Mouse (Mus musculus) MEL (cell line): ENCODE data around the gene Slc5a5. TPM values are rescaled to one million over a fixed set of nuclear protein-coding genes. Genes with fewer than 3 reads are reported as not detected.

Experiments used
- DNase-seq: peaks from one replicate; pipeline ENCODE4 v3.0.0; 2011; ENCODE audit warnings: low read depth, low spot score
- H3K27ac ChIP-seq: 2 replicates; pipeline ENCODE4 v1.5.1; 2012; ENCODE audit warnings: low read depth, mild to moderate bottlenecking, control low read depth, low read length, moderate library complexity; ENCODE audit not compliant: control insufficient read depth
- H3K27me3 ChIP-seq, 2 experiments: fragments of 150-350 bp in 1 of 2; sonication (generic) in 1 of 2; 2 replicates each; pipeline ENCODE4 v1.6.1; 2012; ENCODE audit warnings: low read length in 2 of 2, mild to moderate bottlenecking in 2 of 2, improper control_type of control experiment in 1 of 2, moderate library complexity in 1 of 2; ENCODE audit not compliant: insufficient read depth in 2 of 2, control insufficient read depth in 1 of 2
- H3K36me3 ChIP-seq, 2 experiments: 2 replicates each; pipeline ENCODE4 v1.6.1; 2012 to 2014; ENCODE audit warnings: low read length in 2 of 2, improper control_type of control experiment in 1 of 2, inconsistent platforms in 1 of 2, mild to moderate bottlenecking in 1 of 2; ENCODE audit not compliant: insufficient read depth in 2 of 2, control insufficient read depth in 1 of 2
- H3K4me1 ChIP-seq, 2 experiments: fragments of 150-350 bp in 1 of 2; sonication (generic) in 1 of 2; 2 replicates each; pipeline ENCODE4 v1.6.1; 2012; ENCODE audit warnings: low read length in 2 of 2, improper control_type of control experiment in 1 of 2, mild to moderate bottlenecking in 1 of 2; ENCODE audit not compliant: insufficient read depth in 2 of 2, control insufficient read depth in 1 of 2
- H3K4me3 ChIP-seq, 2 experiments: fragments of 150-350 bp in 1 of 2; sonication (generic) in 1 of 2; 2 replicates each; pipeline ENCODE4 v1.5.1; 2012; ENCODE audit warnings: low read depth in 2 of 2, low read length in 2 of 2, mild to moderate bottlenecking in 2 of 2, moderate library complexity in 2 of 2, control low read depth in 1 of 2, improper control_type of control experiment in 1 of 2; ENCODE audit not compliant: control insufficient read depth in 1 of 2, insufficient read depth in 1 of 2
- H3K79me2 ChIP-seq: 2 replicates; pipeline ENCODE4 v1.6.1; 2012; ENCODE audit warnings: mild to moderate bottlenecking, low read length, moderate library complexity; ENCODE audit not compliant: control insufficient read depth, poor library complexity, insufficient read depth
- H3K9ac ChIP-seq: 2 replicates; pipeline ENCODE4 v1.6.1; 2012; ENCODE audit warnings: low read depth, mild to moderate bottlenecking, control low read depth, low read length, moderate library complexity; ENCODE audit not compliant: control insufficient read depth, poor library complexity, severe bottlenecking
- H3K9me3 ChIP-seq: fragments of 150-350 bp; sonication (generic); replicated peaks from 2 replicates; pipeline ENCODE4 v1.6.1; 2012; ENCODE audit warnings: mild to moderate bottlenecking, low read length, improper control_type of control experiment, moderate library complexity; ENCODE audit not compliant: insufficient read depth
- BHLHE40 ChIP-seq: IDR thresholded peaks from 2 replicates; pipeline ENCODE4 v1.6.1; 2012; ENCODE audit warnings: low read depth, mild to moderate bottlenecking, inconsistent platforms, low read length, improper control_type of control experiment, borderline replicate concordance
- CHD1 ChIP-seq: IDR thresholded peaks from 2 replicates; pipeline ENCODE4 v1.6.1; 2012; ENCODE audit warnings: low read depth, mild to moderate bottlenecking, inconsistent platforms, low read length, improper control_type of control experiment
- CHD2 ChIP-seq: IDR thresholded peaks from 2 replicates; pipeline ENCODE4 v1.6.1; 2011; ENCODE audit warnings: low read length, improper control_type of control experiment
- CTCF ChIP-seq, 3 experiments: IDR thresholded peaks in 2 of 3; conservative IDR thresholded peaks in 1 of 3; 2 replicates each; pipeline ENCODE4 v1.5.1; 2011 to 2012; ENCODE audit warnings: low read length in 3 of 3, low read depth in 2 of 3, mild to moderate bottlenecking in 2 of 3, improper control_type of control experiment in 1 of 3, inconsistent platforms in 1 of 3, mixed read lengths in 1 of 3, moderate library complexity in 1 of 3; ENCODE audit not compliant: control insufficient read depth in 1 of 3, insufficient read depth in 1 of 3, poor library complexity in 1 of 3, severe bottlenecking in 1 of 3
- E2F4 ChIP-seq: IDR thresholded peaks from 2 replicates; pipeline ENCODE4 v1.6.1; 2011; ENCODE audit warnings: low read depth, low read length, improper control_type of control experiment, borderline replicate concordance
- ELF1 ChIP-seq: IDR thresholded peaks from 2 replicates; pipeline ENCODE4 v1.6.1; 2014; ENCODE audit warnings: low read depth, mild to moderate bottlenecking, inconsistent platforms, low read length, improper control_type of control experiment, moderate library complexity
- GABPA ChIP-seq: IDR thresholded peaks from 2 replicates; pipeline ENCODE4 v1.6.1; 2012; ENCODE audit warnings: low read depth, mild to moderate bottlenecking, inconsistent platforms, low read length, improper control_type of control experiment, moderate library complexity
- GATA1 ChIP-seq: IDR thresholded peaks from 2 replicates; pipeline ENCODE4 v1.6.1; 2011; ENCODE audit warnings: low read depth, low read length, improper control_type of control experiment
- JUND ChIP-seq: IDR thresholded peaks from 2 replicates; pipeline ENCODE4 v1.6.1; 2011; ENCODE audit warnings: low read depth, mild to moderate bottlenecking, improper control_type of control experiment, low read length
- KAT2A ChIP-seq: conservative IDR thresholded peaks from 2 replicates; pipeline ENCODE4 v1.6.1; 2012; ENCODE audit warnings: low read depth, low read length, improper control_type of control experiment, inconsistent platforms
- MAFK ChIP-seq: IDR thresholded peaks from 2 replicates; pipeline ENCODE4 v1.6.1; 2011; ENCODE audit warnings: low read depth, mild to moderate bottlenecking, low read length, improper control_type of control experiment, borderline replicate concordance
- MAZ ChIP-seq: IDR thresholded peaks from 2 replicates; pipeline ENCODE4 v1.6.1; 2012; ENCODE audit warnings: low read depth, mild to moderate bottlenecking, inconsistent platforms, low read length, improper control_type of control experiment
- MYB ChIP-seq: IDR thresholded peaks from 2 replicates; pipeline ENCODE4 v1.6.1; 2011; ENCODE audit warnings: mild to moderate bottlenecking, low read depth, low read length, improper control_type of control experiment
- NELFE ChIP-seq: IDR thresholded peaks from 2 replicates; pipeline ENCODE4 v1.6.1; 2011; ENCODE audit warnings: low read depth, low read length, improper control_type of control experiment
- POLR2A ChIP-seq, 2 experiments: IDR thresholded peaks; 2 replicates each; pipeline ENCODE4 v1.6.1; 2011 to 2012; ENCODE audit warnings: low read length in 2 of 2, mild to moderate bottlenecking in 2 of 2, control low read depth in 1 of 2, improper control_type of control experiment in 1 of 2, low read depth in 1 of 2, moderate library complexity in 1 of 2; ENCODE audit not compliant: control insufficient read depth in 1 of 2, insufficient read depth in 1 of 2, poor library complexity in 1 of 2
- POLR2AphosphoS2 ChIP-seq: IDR thresholded peaks from 2 replicates; pipeline ENCODE4 v1.6.1; 2011; ENCODE audit warnings: low read length, improper control_type of control experiment
- POLR2AphosphoS5 ChIP-seq: IDR thresholded peaks from 2 replicates; pipeline ENCODE4 v1.6.1; 2012; ENCODE audit warnings: low read depth, borderline replicate concordance, mild to moderate bottlenecking, inconsistent platforms, low read length, moderate library complexity, mixed read lengths
- RCOR1 ChIP-seq: IDR thresholded peaks from 2 replicates; pipeline ENCODE4 v1.6.1; 2012; ENCODE audit warnings: low read depth, mild to moderate bottlenecking, inconsistent platforms, low read length, improper control_type of control experiment
- SMC3 ChIP-seq: IDR thresholded peaks from 2 replicates; pipeline ENCODE4 v1.6.1; 2011; ENCODE audit warnings: low read depth, low read length, improper control_type of control experiment
- TBP ChIP-seq: IDR thresholded peaks from 2 replicates; pipeline ENCODE4 v1.8.0; 2011; ENCODE audit warnings: low read depth, low read length, improper control_type of control experiment
- USF1 ChIP-seq: IDR thresholded peaks from 2 replicates; pipeline ENCODE4 v1.6.1; 2014; ENCODE audit warnings: low read depth, mild to moderate bottlenecking, inconsistent platforms, low read length, improper control_type of control experiment, moderate library complexity
- ZKSCAN1 ChIP-seq: IDR thresholded peaks from 2 replicates; pipeline ENCODE4 v1.6.1; 2012; ENCODE audit warnings: low read depth, mild to moderate bottlenecking, inconsistent platforms, low read length, improper control_type of control experiment, moderate library complexity
- ZMIZ1 ChIP-seq: IDR thresholded peaks from 2 replicates; pipeline ENCODE4 v1.6.1; 2012; ENCODE audit warnings: low read depth, mild to moderate bottlenecking, inconsistent platforms, low read length, improper control_type of control experiment, moderate library complexity
- ZNF384 ChIP-seq: IDR thresholded peaks from 2 replicates; pipeline ENCODE4 v1.6.1; 2012; ENCODE audit warnings: low read depth, mild to moderate bottlenecking, inconsistent platforms, low read length, improper control_type of control experiment
- polyA plus RNA-seq, 2 experiments: library from polyadenylated mRNA; stranded (reverse) in 1 of 2; unstranded in 1 of 2; fragments of >175 nt in 1 of 2; fragments of >200 nt in 1 of 2; gene quantifications; 2 replicates each; pipeline versions ENCODE4 v1.2.1 to v1.2.4; 2012; ENCODE audit warnings: low replicate concordance in 2 of 2, low read depth in 1 of 2; ENCODE audit not compliant: insufficient read length in 2 of 2, insufficient read depth in 1 of 2, missing spikeins in 1 of 2
- total RNA-seq: library from RNA; depleted of rRNA; stranded (reverse); fragments of 300-350 nt; gene quantifications from 2 replicates; pipeline ENCODE4 v1.2.3, GENCODE M21; 2012

The Slc5a5 gene
- total and polyA plus RNA-seq, 3 experiments, result 0.12 to 0.36 TPM; not detected in 1

- Histone ChIP-seq H3K79me2 (peaks cover 15% of the 10 kb centered on the region), H3K36me3 (peaks cover 0 to 15% of the 10 kb centered on the region in 2 experiments; a peak in 2 of 4 replicates), H3K27me3 (no peaks in the 10 kb centered on the region), H3K9me3 (no peaks in the 10 kb centered on the region), H3K4me3 (no peak overlapping the region), H3K9ac (no peak overlapping the region), H3K4me1 (peaks cover 4 to 35% of the 10 kb centered on the region in 2 experiments)
- DNase-seq, result no peak
- no peak for TF ChIP-seq USF1
- TF ChIP-seq GATA1, result no peak
- TF ChIP-seq MAFK, result no peak
- no peak for TF ChIP-seq BHLHE40
- no peak for TF ChIP-seq CHD1
- TF ChIP-seq RCOR1, result no peak
- TF ChIP-seq, all 39 proteins: peak for 0
- no peak overlapping the region for H3K27ac ChIP-seq
Observed at GRCm38 (mm10) chr8:70902211-70902610, 9.7 kb upstream of the Slc5a5 start.

DNA sequence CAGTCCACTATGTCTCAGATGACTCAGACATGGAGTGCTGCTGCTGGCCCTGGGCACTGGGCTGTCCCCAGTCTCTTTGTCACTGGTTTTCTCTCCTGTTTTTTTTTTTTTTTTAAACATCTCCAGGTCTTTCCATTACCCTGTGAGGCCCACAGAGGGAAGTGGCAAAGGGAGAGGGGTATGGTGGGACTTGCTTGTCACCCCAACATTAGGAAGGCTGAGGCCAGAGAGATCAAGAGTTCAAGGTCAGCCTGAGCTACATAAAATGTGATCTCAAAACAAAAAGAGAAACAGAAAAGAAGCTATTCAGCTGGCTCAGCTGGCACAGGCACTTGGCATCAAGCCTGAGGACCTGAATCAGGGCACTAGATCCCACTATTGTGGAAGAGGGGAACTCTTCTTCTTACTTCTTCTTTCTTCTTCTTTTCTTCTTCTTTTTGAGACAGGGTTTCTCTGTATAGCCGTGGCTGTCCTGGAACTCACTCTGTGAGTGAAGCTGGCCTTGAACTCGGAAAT, 8.4 kb upstream of the Slc5a5 start:
- Histone ChIP-seq H3K9me3 (no peaks in the 10 kb centered on the region), H3K27ac (no peak overlapping the region), H3K4me3 (no peak overlapping the region), H3K79me2 (peaks cover 15% of the 10 kb centered on the region), H3K36me3 (peaks cover 2 to 10% of the 10 kb centered on the region in 2 experiments; a peak in 2 of 4 replicates), H3K9ac (no peak overlapping the region), H3K27me3 (no peaks in the 10 kb centered on the region), H3K4me1 (peaks cover 4 to 27% of the 10 kb centered on the region in 2 experiments)
- DNase-seq, result no peak
- TF ChIP-seq MAFK, result no peak
- TF ChIP-seq CTCF (IDR thresholded peaks at IDR 0.05 in 2 of 3, conservative IDR thresholded peaks at IDR 0.05 in 1 of 3; ENCODE audit: control insufficient read depth in 1 of 3, insufficient read depth in 1 of 3, low read depth in 2 of 3, low read length in 3 of 3, poor library complexity in 1 of 3, severe bottlenecking in 1 of 3), result no peak
- TF ChIP-seq CHD2, result no peak
- no peak for TF ChIP-seq ZKSCAN1
- TF ChIP-seq POLR2A (IDR thresholded peaks at IDR 0.05; ENCODE audit: control insufficient read depth in 1 of 2, insufficient read depth in 1 of 2, low read depth in 1 of 2, low read length in 2 of 2, poor library complexity in 1 of 2), result no peak
- no peak for TF ChIP-seq JUND
- no peak for TF ChIP-seq TBP
- TF ChIP-seq NELFE, result no peak
- no peak for TF ChIP-seq POLR2AphosphoS2
- TF ChIP-seq GATA1, result no peak
- no peak for TF ChIP-seq ZMIZ1
- no peak for TF ChIP-seq SMC3
- no peak for TF ChIP-seq KAT2A
- TF ChIP-seq E2F4, result no peak
- TF ChIP-seq ZNF384, result no peak
- TF ChIP-seq MYB, result no peak
- TF ChIP-seq MAZ, result no peak
- TF ChIP-seq ELF1, result no peak
- no peak for TF ChIP-seq POLR2AphosphoS5
- TF ChIP-seq GABPA, result no peak
